Mouse (Mus musculus) midbrain, embryonic 16.5 days (tissue): ENCODE results near the gene Zbtb9. TPM values are rescaled to one million over a fixed set of nuclear protein-coding genes. Genes with fewer than 3 reads are reported as not detected.

Source experiments
- ATAC-seq: fragments of 200-750 bp; cut with Nextera tagmentation; 2 replicates; pipeline ENCODE4 v1.8.0; 2017; ENCODE audit warnings: moderate TSS enrichment
- H3K27ac ChIP-seq: fragments of 300-500 bp; sonication (generic); 2 replicates; pipeline ENCODE4 v1.5.1; 2014; ENCODE audit warnings: mild to moderate bottlenecking, low read length, mixed read lengths
- H3K27me3 ChIP-seq: fragments of 300-500 bp; sonication (generic); 2 replicates; pipeline ENCODE4 v1.6.1; 2014; ENCODE audit warnings: low read depth, low read length, mixed read lengths; ENCODE audit not compliant: control insufficient read depth, insufficient read depth
- H3K36me3 ChIP-seq: fragments of 300-500 bp; sonication (generic); 2 replicates; pipeline ENCODE4 v1.6.1; 2014; ENCODE audit warnings: mild to moderate bottlenecking, low read length, moderate library complexity, mixed read lengths; ENCODE audit not compliant: control insufficient read depth, insufficient read depth
- H3K4me1 ChIP-seq: fragments of 300-500 bp; sonication (generic); 2 replicates; pipeline ENCODE4 v1.6.1; 2014; ENCODE audit warnings: mild to moderate bottlenecking, low read length, mixed read lengths; ENCODE audit not compliant: control insufficient read depth, insufficient read depth
- H3K4me2 ChIP-seq: fragments of 300-500 bp; sonication (generic); 2 replicates; pipeline ENCODE4 v1.6.1; 2014; ENCODE audit warnings: mild to moderate bottlenecking, low read length, mixed read lengths
- H3K4me3 ChIP-seq: fragments of 300-500 bp; sonication (generic); 2 replicates; pipeline ENCODE4 v1.5.1; 2014; ENCODE audit warnings: low read depth, mild to moderate bottlenecking, low read length, moderate library complexity, mixed read lengths
- H3K9ac ChIP-seq: fragments of 300-500 bp; sonication (generic); 2 replicates; pipeline ENCODE4 v1.6.1; 2014; ENCODE audit warnings: low read depth, low read length, mixed read lengths
- H3K9me3 ChIP-seq: fragments of 300-500 bp; sonication (generic); replicated peaks from 2 replicates; pipeline ENCODE4 v1.6.1; 2014; ENCODE audit warnings: mild to moderate bottlenecking, low read length, mixed read lengths; ENCODE audit not compliant: control insufficient read depth, poor library complexity, severe bottlenecking
- WGBS: fragments of 180-500 bp; shearing (Covaris S2); extraction: QIAGEN DNeasy Blood & Tissue Kit; methylation state at CpG from one replicate; pipeline ENCODE4 v1.1.7; 2014; 5-methylcytosine and 5-hydroxymethylcytosine counted together
- polyA plus RNA-seq: library from polyadenylated mRNA; unstranded; fragments of >200 nt; fragmentation: Nextera tagmentation; extraction: Ambion mirVana; gene quantifications from 2 replicates; pipeline ENCODE4 v1.2.1, GENCODE M21; 2015

Zbtb9 gene
- polyA plus RNA-seq, 1 experiment from 2014 or later: 13.8 TPM

DNA sequence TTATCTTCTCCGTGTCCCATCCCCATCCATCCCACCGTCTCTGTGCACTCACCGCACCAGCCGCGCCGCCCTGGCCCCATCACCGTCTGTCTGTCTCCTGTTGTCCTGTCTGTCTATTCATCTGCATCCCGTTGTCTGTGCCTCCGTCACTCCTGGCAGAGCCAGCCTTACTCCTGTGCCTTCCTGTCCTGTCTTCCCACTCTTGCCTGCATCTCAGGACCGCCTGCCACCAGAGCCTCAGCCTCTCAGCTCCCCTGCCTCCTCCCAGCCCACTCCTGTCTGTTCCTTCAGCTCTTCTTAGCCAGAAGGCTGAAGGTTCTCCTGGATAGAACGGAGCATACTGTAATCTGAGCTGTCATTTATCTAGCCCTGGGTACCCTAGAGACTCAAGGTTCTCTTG lies 6.0 kb upstream of the Zbtb9 start:
- H3K9ac ChIP-seq: no peak overlapping the region
- H3K36me3 ChIP-seq: peaks cover 53% of the 10 kb centered on the region
- H3K4me1 ChIP-seq: peaks cover 3% of the 10 kb centered on the region
- no peak overlapping the region for H3K4me2 ChIP-seq
- H3K27me3 ChIP-seq: no peaks in the 10 kb centered on the region
- ATAC-seq: no peak
- H3K27ac ChIP-seq: no peak overlapping the region
- no peak overlapping the region for H3K4me3 ChIP-seq
- WGBS: 89% methylated on average over 11 of the region's 11 CpGs
- no peaks in the 10 kb centered on the region for H3K9me3 ChIP-seq

- ATAC-seq: no peak
- H3K36me3 ChIP-seq: peaks cover 48% of the 10 kb centered on the region
Observed at GRCm38 (mm10) chr17:26967477-26967876, 5.5 kb upstream of the Zbtb9 start.

GRCm38 (mm10) chr17:26968200-26968611 lies 4.8 kb upstream of the Zbtb9 start:
- Histone ChIP-seq H3K4me3 (no peak overlapping the region), H3K36me3 (peaks cover 42% of the 10 kb centered on the region), H3K4me2 (no peak overlapping the region), H3K4me1 (peaks cover 9% of the 10 kb centered on the region), H3K27ac (no peak overlapping the region), H3K27me3 (no peaks in the 10 kb centered on the region), H3K9me3 (no peaks in the 10 kb centered on the region), H3K9ac (no peak overlapping the region)
- no peak for ATAC-seq
- 84% methylated on average over 6 of the region's 6 CpGs for WGBS

More at GRCm38 (mm10) chr17:26967477-26967876, 5.5 kb upstream of the Zbtb9 start:
- H3K9me3 ChIP-seq: no peaks in the 10 kb centered on the region
- H3K4me1 ChIP-seq: peaks cover 8% of the 10 kb centered on the region
- WGBS: 90% methylated on average over 6 of the region's 6 CpGs
- no peak overlapping the region for H3K27ac ChIP-seq
- H3K9ac ChIP-seq: no peak overlapping the region
- no peak overlapping the region for H3K4me2 ChIP-seq
- no peak overlapping the region for H3K4me3 ChIP-seq
- H3K27me3 ChIP-seq: no peaks in the 10 kb centered on the region

GRCm38 (mm10) chr17:26969257-26969656 lies 3.7 kb upstream of the Zbtb9 start:
- H3K27me3 ChIP-seq: no peaks in the 10 kb centered on the region
- WGBS: 87% methylated on average over 6 of the region's 6 CpGs
- H3K36me3 ChIP-seq: peaks cover 36% of the 10 kb centered on the region
- no peak overlapping the region for H3K27ac ChIP-seq
- H3K4me2 ChIP-seq: no peak overlapping the region
- no peak overlapping the region for H3K4me3 ChIP-seq
- H3K4me1 ChIP-seq: peaks cover 17% of the 10 kb centered on the region
- H3K9ac ChIP-seq: no peak overlapping the region
- no peak for ATAC-seq
- H3K9me3 ChIP-seq: no peaks in the 10 kb centered on the region

DNA sequence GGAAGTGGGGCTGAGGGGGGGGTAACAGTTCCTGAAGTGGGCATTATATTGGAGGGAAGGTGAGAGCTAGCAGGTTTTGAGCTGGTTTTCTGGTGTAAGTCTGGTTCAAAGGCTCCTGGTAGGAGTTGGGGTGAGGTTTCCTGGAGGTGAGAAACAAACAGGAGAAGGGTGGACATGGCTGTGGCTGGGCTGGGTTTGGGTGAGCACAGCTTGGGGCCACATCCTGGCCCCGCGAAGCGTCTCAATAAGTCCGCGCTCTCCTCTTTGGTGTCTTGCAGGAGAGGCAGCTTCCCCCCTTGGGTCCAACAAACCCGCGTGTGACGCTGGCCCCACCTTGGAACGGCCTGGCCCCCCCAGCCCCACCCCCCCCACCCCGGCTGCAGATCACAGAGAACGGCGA lies 2.7 kb upstream of the Zbtb9 start:
- no peak overlapping the region for H3K27ac ChIP-seq
- H3K4me2 ChIP-seq: no peak overlapping the region
- no peak overlapping the region for H3K4me3 ChIP-seq
- no peak overlapping the region for H3K9ac ChIP-seq
- no peak for ATAC-seq
- 83% methylated on average over 7 of the region's 12 CpGs for WGBS
- H3K4me1 ChIP-seq: peaks cover 24% of the 10 kb centered on the region
- H3K9me3 ChIP-seq: no peaks in the 10 kb centered on the region
- peaks cover 30% of the 10 kb centered on the region for H3K36me3 ChIP-seq
- no peaks in the 10 kb centered on the region for H3K27me3 ChIP-seq

DNA sequence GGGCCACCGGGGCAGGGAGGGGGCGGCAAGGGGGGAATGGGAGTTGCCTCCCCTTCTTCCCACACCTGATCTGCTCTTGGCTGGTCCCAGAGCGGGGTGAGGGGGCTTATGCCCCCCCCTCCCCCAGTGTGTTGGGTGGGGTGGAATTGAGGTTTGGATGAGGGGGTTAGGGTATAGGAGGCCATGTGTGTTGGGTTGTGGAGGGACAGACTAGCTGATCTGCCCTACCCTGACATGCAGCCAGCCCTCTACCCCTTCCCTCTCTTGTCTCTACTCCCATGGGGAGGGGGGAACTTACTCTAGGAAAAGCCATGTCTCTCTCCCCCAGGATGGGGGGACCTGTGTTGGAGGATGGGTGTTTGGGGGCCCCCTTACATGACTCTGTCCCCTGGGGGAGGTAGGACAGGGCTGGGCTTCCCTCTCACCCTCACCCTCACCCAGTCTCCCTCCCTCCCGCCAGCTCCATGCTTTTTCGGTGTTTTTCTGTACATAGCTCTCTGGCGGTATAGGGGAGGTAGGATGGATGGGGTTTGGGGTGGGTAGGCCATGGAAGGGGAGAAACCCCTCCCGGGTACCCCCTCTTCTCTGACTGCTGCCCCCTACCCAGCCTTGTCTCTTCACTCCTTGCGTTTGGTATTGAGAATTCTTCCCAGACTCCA lies 1.6 kb upstream of the Zbtb9 start:
- Histone ChIP-seq H3K4me3 (no peak overlapping the region), H3K27me3 (no peaks in the 10 kb centered on the region), H3K36me3 (peaks cover 22% of the 10 kb centered on the region), H3K4me1 (peaks cover 34% of the 10 kb centered on the region), H3K27ac (no peak overlapping the region), H3K9ac (0 out of 2 replicates have a peak overlapping the region, but pooled peaks have one; percentile 17), H3K9me3 (no peaks in the 10 kb centered on the region), H3K4me2 (no peak overlapping the region)
- 44% methylated on average over 6 of the region's 8 CpGs for WGBS
- ATAC-seq: no peak

DNA sequence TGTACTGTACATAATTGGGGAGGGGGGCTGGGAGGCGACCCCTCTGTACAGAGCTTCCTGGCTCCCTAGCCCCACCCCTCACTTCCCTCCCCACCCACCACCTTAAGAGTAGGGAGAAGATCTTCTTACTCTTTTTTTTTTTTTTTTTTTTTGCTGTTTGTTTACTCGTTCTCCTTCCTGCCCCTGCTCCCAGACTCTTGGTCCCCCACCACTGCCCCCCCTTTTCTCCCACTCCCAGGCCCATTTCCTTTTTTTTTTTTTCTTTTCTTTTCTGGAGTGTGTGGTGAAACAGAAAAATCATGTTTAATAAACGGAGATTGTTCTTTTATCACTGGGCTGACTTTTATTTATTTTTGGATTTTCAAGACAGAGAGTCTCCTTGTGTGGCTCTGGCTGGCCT lies 860 bp upstream of the Zbtb9 start:
- Histone ChIP-seq H3K27ac (peak overlapping the region; percentile 76), H3K4me3 (peak overlapping the region; percentile 83), H3K4me2 (peak overlapping the region; percentile 88), H3K27me3 (no peaks in the 10 kb centered on the region), H3K9ac (peak overlapping the region; percentile 87), H3K4me1 (peaks cover 38% of the 10 kb centered on the region), H3K9me3 (no peaks in the 10 kb centered on the region), H3K36me3 (peaks cover 15% of the 10 kb centered on the region)
- ATAC-seq: no peak
- WGBS: 7% methylated on average over 3 of the region's 3 CpGs

- no peaks in the 10 kb centered on the region for H3K27me3 ChIP-seq
- peaks cover 38% of the 10 kb centered on the region for H3K4me1 ChIP-seq
- no peak overlapping the region for H3K4me2 ChIP-seq
- no peak overlapping the region for H3K27ac ChIP-seq
- H3K36me3 ChIP-seq: peaks cover 19% of the 10 kb centered on the region
- H3K9me3 ChIP-seq: no peaks in the 10 kb centered on the region
- H3K4me3 ChIP-seq: no peak overlapping the region
- H3K9ac ChIP-seq: no peak overlapping the region
- 93% methylated on average over 15 of the region's 15 CpGs for WGBS
- no peak for ATAC-seq
Observed at GRCm38 (mm10) chr17:26974547-26974946, 1.6 kb downstream of the Zbtb9 start.

GRCm38 (mm10) chr17:26975415-26975814 lies 2.4 kb downstream of the Zbtb9 start:
- no peak overlapping the region for H3K9ac ChIP-seq
- H3K4me3 ChIP-seq: no peak overlapping the region
- H3K27me3 ChIP-seq: no peaks in the 10 kb centered on the region
- H3K9me3 ChIP-seq: no peaks in the 10 kb centered on the region
- H3K4me1 ChIP-seq: peaks cover 38% of the 10 kb centered on the region
- no peak overlapping the region for H3K27ac ChIP-seq
- H3K36me3 ChIP-seq: peaks cover 19% of the 10 kb centered on the region
- ATAC-seq: no peak
- no peak overlapping the region for H3K4me2 ChIP-seq
